Mouse (Mus musculus) MEL (cell line): ENCODE measurements around the gene Mafb. TPM values are rescaled to one million over a fixed set of nuclear protein-coding genes. Genes with fewer than 3 reads are reported as not detected.

Source experiments
- DNase-seq: peaks from one replicate; pipeline ENCODE4 v3.0.0; 2011; ENCODE audit warnings: low read depth, low spot score
- H3K27ac ChIP-seq: 2 replicates; pipeline ENCODE4 v1.5.1; 2012; ENCODE audit warnings: low read depth, mild to moderate bottlenecking, control low read depth, low read length, moderate library complexity; ENCODE audit not compliant: control insufficient read depth
- H3K27me3 ChIP-seq, 2 experiments: fragments of 150-350 bp in 1 of 2; sonication (generic) in 1 of 2; 2 replicates each; pipeline ENCODE4 v1.6.1; 2012; ENCODE audit warnings: low read length in 2 of 2, mild to moderate bottlenecking in 2 of 2, improper control_type of control experiment in 1 of 2, moderate library complexity in 1 of 2; ENCODE audit not compliant: insufficient read depth in 2 of 2, control insufficient read depth in 1 of 2
- H3K36me3 ChIP-seq, 2 experiments: 2 replicates each; pipeline ENCODE4 v1.6.1; 2012 to 2014; ENCODE audit warnings: low read length in 2 of 2, improper control_type of control experiment in 1 of 2, inconsistent platforms in 1 of 2, mild to moderate bottlenecking in 1 of 2; ENCODE audit not compliant: insufficient read depth in 2 of 2, control insufficient read depth in 1 of 2
- H3K4me1 ChIP-seq, 2 experiments: fragments of 150-350 bp in 1 of 2; sonication (generic) in 1 of 2; 2 replicates each; pipeline ENCODE4 v1.6.1; 2012; ENCODE audit warnings: low read length in 2 of 2, improper control_type of control experiment in 1 of 2, mild to moderate bottlenecking in 1 of 2; ENCODE audit not compliant: insufficient read depth in 2 of 2, control insufficient read depth in 1 of 2
- H3K4me3 ChIP-seq, 2 experiments: fragments of 150-350 bp in 1 of 2; sonication (generic) in 1 of 2; 2 replicates each; pipeline ENCODE4 v1.5.1; 2012; ENCODE audit warnings: low read depth in 2 of 2, low read length in 2 of 2, mild to moderate bottlenecking in 2 of 2, moderate library complexity in 2 of 2, control low read depth in 1 of 2, improper control_type of control experiment in 1 of 2; ENCODE audit not compliant: control insufficient read depth in 1 of 2, insufficient read depth in 1 of 2
- H3K79me2 ChIP-seq: 2 replicates; pipeline ENCODE4 v1.6.1; 2012; ENCODE audit warnings: mild to moderate bottlenecking, low read length, moderate library complexity; ENCODE audit not compliant: control insufficient read depth, poor library complexity, insufficient read depth
- H3K9ac ChIP-seq: 2 replicates; pipeline ENCODE4 v1.6.1; 2012; ENCODE audit warnings: low read depth, mild to moderate bottlenecking, control low read depth, low read length, moderate library complexity; ENCODE audit not compliant: control insufficient read depth, poor library complexity, severe bottlenecking
- H3K9me3 ChIP-seq: fragments of 150-350 bp; sonication (generic); replicated peaks from 2 replicates; pipeline ENCODE4 v1.6.1; 2012; ENCODE audit warnings: mild to moderate bottlenecking, low read length, improper control_type of control experiment, moderate library complexity; ENCODE audit not compliant: insufficient read depth
- BHLHE40 ChIP-seq: IDR thresholded peaks from 2 replicates; pipeline ENCODE4 v1.6.1; 2012; ENCODE audit warnings: low read depth, mild to moderate bottlenecking, inconsistent platforms, low read length, improper control_type of control experiment, borderline replicate concordance
- CHD1 ChIP-seq: IDR thresholded peaks from 2 replicates; pipeline ENCODE4 v1.6.1; 2012; ENCODE audit warnings: low read depth, mild to moderate bottlenecking, inconsistent platforms, low read length, improper control_type of control experiment
- EP300 ChIP-seq, 2 experiments: IDR thresholded peaks; 2 replicates each; pipeline ENCODE4 v1.6.1; 2011; ENCODE audit warnings: improper control_type of control experiment in 2 of 2, low read length in 2 of 2, low read depth in 1 of 2, mild to moderate bottlenecking in 1 of 2
- GABPA ChIP-seq: IDR thresholded peaks from 2 replicates; pipeline ENCODE4 v1.6.1; 2012; ENCODE audit warnings: low read depth, mild to moderate bottlenecking, inconsistent platforms, low read length, improper control_type of control experiment, moderate library complexity
- GATA1 ChIP-seq: IDR thresholded peaks from 2 replicates; pipeline ENCODE4 v1.6.1; 2011; ENCODE audit warnings: low read depth, low read length, improper control_type of control experiment
- MAFK ChIP-seq: IDR thresholded peaks from 2 replicates; pipeline ENCODE4 v1.6.1; 2011; ENCODE audit warnings: low read depth, mild to moderate bottlenecking, low read length, improper control_type of control experiment, borderline replicate concordance
- MAX ChIP-seq: IDR thresholded peaks from 2 replicates; pipeline ENCODE4 v1.6.1; 2011; ENCODE audit warnings: low read length, improper control_type of control experiment
- MYB ChIP-seq: IDR thresholded peaks from 2 replicates; pipeline ENCODE4 v1.6.1; 2011; ENCODE audit warnings: mild to moderate bottlenecking, low read depth, low read length, improper control_type of control experiment
- MYC ChIP-seq: IDR thresholded peaks from 2 replicates; pipeline ENCODE4 v1.6.1; 2011; ENCODE audit warnings: low read depth, mild to moderate bottlenecking, low read length, improper control_type of control experiment, moderate library complexity
- NRF1 ChIP-seq: IDR thresholded peaks from 2 replicates; pipeline ENCODE4 v1.6.1; 2014; ENCODE audit warnings: low read depth, mild to moderate bottlenecking, inconsistent platforms, low read length, improper control_type of control experiment, moderate library complexity; ENCODE audit not compliant: poor library complexity, insufficient read depth, severe bottlenecking
- POLR2A ChIP-seq, 2 experiments: IDR thresholded peaks; 2 replicates each; pipeline ENCODE4 v1.6.1; 2011 to 2012; ENCODE audit warnings: low read length in 2 of 2, mild to moderate bottlenecking in 2 of 2, control low read depth in 1 of 2, improper control_type of control experiment in 1 of 2, low read depth in 1 of 2, moderate library complexity in 1 of 2; ENCODE audit not compliant: control insufficient read depth in 1 of 2, insufficient read depth in 1 of 2, poor library complexity in 1 of 2
- POLR2AphosphoS2 ChIP-seq: IDR thresholded peaks from 2 replicates; pipeline ENCODE4 v1.6.1; 2011; ENCODE audit warnings: low read length, improper control_type of control experiment
- RCOR1 ChIP-seq: IDR thresholded peaks from 2 replicates; pipeline ENCODE4 v1.6.1; 2012; ENCODE audit warnings: low read depth, mild to moderate bottlenecking, inconsistent platforms, low read length, improper control_type of control experiment
- SIN3A ChIP-seq: IDR thresholded peaks from 2 replicates; pipeline ENCODE4 v1.6.1; 2012; ENCODE audit warnings: low read length, improper control_type of control experiment, inconsistent platforms
- SMC3 ChIP-seq: IDR thresholded peaks from 2 replicates; pipeline ENCODE4 v1.6.1; 2011; ENCODE audit warnings: low read depth, low read length, improper control_type of control experiment
- TAL1 ChIP-seq: IDR thresholded peaks from 2 replicates; pipeline ENCODE4 v1.6.1; 2012; ENCODE audit warnings: mild to moderate bottlenecking, inconsistent platforms, low read length, moderate library complexity, mixed read lengths
- TBP ChIP-seq: IDR thresholded peaks from 2 replicates; pipeline ENCODE4 v1.8.0; 2011; ENCODE audit warnings: low read depth, low read length, improper control_type of control experiment
- USF1 ChIP-seq: IDR thresholded peaks from 2 replicates; pipeline ENCODE4 v1.6.1; 2014; ENCODE audit warnings: low read depth, mild to moderate bottlenecking, inconsistent platforms, low read length, improper control_type of control experiment, moderate library complexity
- ZC3H11A ChIP-seq: IDR thresholded peaks from 2 replicates; pipeline ENCODE4 v1.6.1; 2012; ENCODE audit warnings: low read depth, mild to moderate bottlenecking, inconsistent platforms, low read length, improper control_type of control experiment
- ZMIZ1 ChIP-seq: IDR thresholded peaks from 2 replicates; pipeline ENCODE4 v1.6.1; 2012; ENCODE audit warnings: low read depth, mild to moderate bottlenecking, inconsistent platforms, low read length, improper control_type of control experiment, moderate library complexity
- ZNF384 ChIP-seq: IDR thresholded peaks from 2 replicates; pipeline ENCODE4 v1.6.1; 2012; ENCODE audit warnings: low read depth, mild to moderate bottlenecking, inconsistent platforms, low read length, improper control_type of control experiment
- polyA plus RNA-seq, 2 experiments: library from polyadenylated mRNA; stranded (reverse) in 1 of 2; unstranded in 1 of 2; fragments of >175 nt in 1 of 2; fragments of >200 nt in 1 of 2; gene quantifications; 2 replicates each; pipeline versions ENCODE4 v1.2.1 to v1.2.4; 2012; ENCODE audit warnings: low replicate concordance in 2 of 2, low read depth in 1 of 2; ENCODE audit not compliant: insufficient read length in 2 of 2, insufficient read depth in 1 of 2, missing spikeins in 1 of 2
- total RNA-seq: library from RNA; depleted of rRNA; stranded (reverse); fragments of 300-350 nt; gene quantifications from 2 replicates; pipeline ENCODE4 v1.2.3, GENCODE M21; 2012

Mafb gene
- total and polyA plus RNA-seq, 3 experiments: not detected

DNA sequence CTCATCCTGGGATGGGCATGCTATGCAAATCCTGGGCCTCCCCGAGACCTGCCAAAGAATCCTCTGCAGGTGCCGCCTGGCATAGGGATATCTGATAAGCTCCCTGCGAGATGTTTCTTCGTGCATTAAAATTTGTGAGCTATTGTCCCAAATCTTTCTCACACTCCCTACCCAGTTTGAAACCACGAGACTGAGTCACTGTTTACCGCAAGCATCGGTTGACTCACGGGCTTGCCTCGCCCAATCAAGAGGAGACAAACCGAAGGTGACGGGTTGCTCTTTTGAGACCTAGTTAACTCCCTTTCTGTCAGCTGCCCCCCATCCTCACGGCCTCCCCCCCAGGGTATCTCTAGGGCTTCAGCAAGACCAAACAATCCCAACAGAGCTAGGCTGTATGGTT is 30.9 kb upstream of the Mafb start:
- no peak overlapping the region for H3K9ac ChIP-seq
- no peaks in the 10 kb centered on the region for H3K4me1 ChIP-seq
- no peak overlapping the region for H3K4me3 ChIP-seq
- H3K79me2 ChIP-seq: no peaks in the 10 kb centered on the region
- H3K27me3 ChIP-seq: no peaks in the 10 kb centered on the region
- H3K36me3 ChIP-seq: no peaks in the 10 kb centered on the region
- no peak overlapping the region for H3K27ac ChIP-seq
- DNase-seq: no peak
- H3K9me3 ChIP-seq: no peaks in the 10 kb centered on the region
- TF ChIP-seq TBP (no peak), GATA1 (no peak), ZC3H11A (no peak), NRF1 (no peak), ZNF384 (no peak), GABPA (no peak), USF1 (no peak), POLR2AphosphoS2 (no peak), RCOR1 (no peak), CHD1 (no peak)

DNA sequence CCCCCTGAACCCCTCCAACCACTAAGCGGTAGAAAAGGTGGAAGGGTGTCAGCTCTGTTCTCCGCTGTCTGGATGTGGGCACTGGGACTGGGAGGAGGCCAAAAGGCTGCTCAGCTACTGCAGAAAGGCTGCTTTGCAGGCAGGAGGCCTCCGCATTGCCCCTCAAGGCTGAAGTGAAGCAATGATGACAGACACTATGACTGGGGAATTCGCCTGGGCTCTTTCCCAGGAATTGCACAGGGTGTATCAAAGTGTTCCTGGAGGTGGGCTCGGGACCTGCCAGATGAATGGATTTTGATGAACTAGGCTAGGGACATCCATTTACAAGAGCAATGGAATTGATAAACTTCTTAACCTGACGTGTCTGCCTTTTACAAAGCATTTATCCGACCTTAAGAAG is 27.9 kb upstream of the Mafb start:
- TF ChIP-seq POLR2A (IDR thresholded peaks at IDR 0.05; ENCODE audit: control insufficient read depth in 1 of 2, insufficient read depth in 1 of 2, low read depth in 1 of 2, low read length in 2 of 2, poor library complexity in 1 of 2): no peak
- TF ChIP-seq BHLHE40: no peak
- no peak for TF ChIP-seq MAFK
- TF ChIP-seq MYB: no peak
- no peak for TF ChIP-seq EP300 (IDR thresholded peaks at IDR 0.05; ENCODE audit: low read depth in 1 of 2, low read length in 2 of 2)
- TF ChIP-seq USF1: no peak
- no peak for TF ChIP-seq ZC3H11A
- TF ChIP-seq MYC: no peak
- TF ChIP-seq TAL1: no peak
- TF ChIP-seq ZMIZ1: no peak
- no peak for TF ChIP-seq RCOR1
- no peak for TF ChIP-seq ZNF384
- TF ChIP-seq MAX: no peak
- no peak for TF ChIP-seq SIN3A
- TF ChIP-seq SMC3: no peak
- TF ChIP-seq, all 39 proteins: peak for 0
- Histone ChIP-seq H3K9me3 (no peaks in the 10 kb centered on the region), H3K4me1 (no peaks in the 10 kb centered on the region), H3K4me3 (no peak overlapping the region), H3K9ac (no peak overlapping the region), H3K27ac (no peak overlapping the region), H3K36me3 (no peaks in the 10 kb centered on the region), H3K27me3 (no peaks in the 10 kb centered on the region), H3K79me2 (no peaks in the 10 kb centered on the region)
- DNase-seq: no peak
